Mouse (Mus musculus) forebrain, embryonic 15.5 days (tissue): ENCODE data around the gene Scaf1. TPM values are rescaled to one million over a fixed set of nuclear protein-coding genes. Genes with fewer than 3 reads are reported as not detected.

Experiments
- ATAC-seq: fragments of 200-750 bp; cut with Nextera tagmentation; replicated peaks from 2 replicates; pipeline ENCODE4 v1.8.0; 2017; ENCODE audit warnings: mild to moderate bottlenecking, moderate TSS enrichment, moderate library complexity
- H3K27ac ChIP-seq: fragments of 300-500 bp; sonication (generic); replicated peaks from 2 replicates; pipeline ENCODE4 v1.5.1; 2015; ENCODE audit warnings: mild to moderate bottlenecking, inconsistent platforms
- H3K27me3 ChIP-seq: fragments of 300-500 bp; sonication (generic); 2 replicates; pipeline ENCODE4 v1.6.1; 2015; ENCODE audit warnings: inconsistent platforms
- H3K36me3 ChIP-seq: fragments of 300-500 bp; sonication (generic); 2 replicates; pipeline ENCODE4 v1.6.1; 2015; ENCODE audit warnings: mild to moderate bottlenecking, inconsistent platforms
- H3K4me1 ChIP-seq: fragments of 300-500 bp; sonication (generic); 2 replicates; pipeline ENCODE4 v1.6.1; 2015; ENCODE audit warnings: inconsistent platforms
- H3K4me2 ChIP-seq: fragments of 300-500 bp; sonication (generic); replicated peaks from 2 replicates; pipeline ENCODE4 v1.6.1; 2015; ENCODE audit warnings: mild to moderate bottlenecking, inconsistent platforms
- H3K4me3 ChIP-seq: fragments of 300-500 bp; sonication (generic); 2 replicates; pipeline ENCODE4 v1.5.1; 2015; ENCODE audit warnings: mild to moderate bottlenecking, inconsistent platforms
- H3K9ac ChIP-seq: fragments of 300-500 bp; sonication (generic); replicated peaks from 2 replicates; pipeline ENCODE4 v1.6.1; 2015; ENCODE audit warnings: mild to moderate bottlenecking, inconsistent platforms
- H3K9me3 ChIP-seq: fragments of 300-500 bp; sonication (generic); 2 replicates; pipeline ENCODE4 v1.6.1; 2016; ENCODE audit warnings: inconsistent platforms
- WGBS: fragments of 180-500 bp; shearing (Covaris S2); methylation state at CpG from one replicate; pipeline ENCODE4 v1.1.7; 2015; ENCODE audit warnings: mixed read lengths; 5-methylcytosine and 5-hydroxymethylcytosine counted together
- polyA plus RNA-seq: library from polyadenylated mRNA; unstranded; fragments of >200 nt; fragmentation: Nextera tagmentation; extraction: Ambion mirVana; gene quantifications from 2 replicates; pipeline ENCODE4 v1.2.1, GENCODE M21; 2015

Gene Scaf1
- polyA plus RNA-seq, 1 experiment from 2014 or later, result 42.8 TPM

GRCm38 (mm10) chr7:44986192-44986878, 29.8 kb downstream of the Scaf1 start, which contains the start of gene Prmt1:
Gene Prmt1 (minus strand): TSS chr7:44986568.
- Histone ChIP-seq H3K27me3 (no peaks in the 10 kb centered on the region), H3K4me3 (peak within 1 kb of the TSS; percentile 65), H3K27ac (peak within 1 kb of the TSS; percentile 95), H3K4me1 (peaks cover 35% of the 10 kb centered on the region), H3K9me3 (no peaks in the 10 kb centered on the region), H3K9ac (peak within 1 kb of the TSS; percentile 97), H3K4me2 (peak within 1 kb of the TSS; percentile 69), H3K36me3 (peaks cover 18% of the 10 kb centered on the region)
- peak; percentile 97 for ATAC-seq
- WGBS, result under 1% methylated on average over 42 of the region's 42 CpGs

GRCm38 (mm10) chr7:44985595-44986191, 30.5 kb downstream of the Scaf1 start:
- ATAC-seq, result peak; percentile 1
- Histone ChIP-seq H3K27me3 (no peaks in the 10 kb centered on the region), H3K4me1 (peaks cover 35% of the 10 kb centered on the region), H3K9me3 (no peaks in the 10 kb centered on the region), H3K4me3 (peak overlapping the region; percentile 65), H3K9ac (peak overlapping the region; percentile 97), H3K27ac (peak overlapping the region; percentile 93), H3K4me2 (peak overlapping the region; percentile 60), H3K36me3 (peaks cover 21% of the 10 kb centered on the region)
- 1% methylated on average over 43 of the region's 45 CpGs for WGBS

- no peaks in the 10 kb centered on the region for H3K9me3 ChIP-seq
- 30% methylated on average over 3 of the region's 3 CpGs for WGBS
- peaks cover 29% of the 10 kb centered on the region for H3K36me3 ChIP-seq
- H3K4me1 ChIP-seq, result peaks cover 35% of the 10 kb centered on the region
- no peak overlapping the region for H3K9ac ChIP-seq
- no peaks in the 10 kb centered on the region for H3K27me3 ChIP-seq
- no peak for ATAC-seq
- H3K4me3 ChIP-seq, result peak overlapping the region; percentile 65
- peak overlapping the region; percentile 60 for H3K4me2 ChIP-seq
- 0 out of 2 replicates have a peak overlapping the region, but pooled peaks have one; percentile 1 for H3K27ac ChIP-seq
Measured at GRCm38 (mm10) chr7:44984833-44985164, 31.4 kb downstream of the Scaf1 start.

GRCm38 (mm10) chr7:44983944-44984832, 32.0 kb downstream of the Scaf1 start:
- H3K36me3 ChIP-seq, result peaks cover 34% of the 10 kb centered on the region
- no peak for ATAC-seq
- no peaks in the 10 kb centered on the region for H3K27me3 ChIP-seq
- no peak overlapping the region for H3K9ac ChIP-seq
- 0 out of 2 replicates have a peak overlapping the region, but pooled peaks have one; percentile 17 for H3K27ac ChIP-seq
- peaks cover 34% of the 10 kb centered on the region for H3K4me1 ChIP-seq
- no peaks in the 10 kb centered on the region for H3K9me3 ChIP-seq
- WGBS, result 71% methylated on average over 7 of the region's 7 CpGs
- H3K4me2 ChIP-seq, result peak overlapping the region; percentile 60
- H3K4me3 ChIP-seq, result peak overlapping the region; percentile 65

- Histone ChIP-seq H3K4me2 (no peak overlapping the region; the same call in 1 of the 2 replicates), H3K27me3 (no peaks in the 10 kb centered on the region), H3K36me3 (peaks cover 45% of the 10 kb centered on the region), H3K4me1 (peaks cover 25% of the 10 kb centered on the region), H3K27ac (0 out of 2 replicates have a peak overlapping the region, but pooled peaks have one; percentile 11), H3K9me3 (no peaks in the 10 kb centered on the region), H3K9ac (no peak overlapping the region), H3K4me3 (0 out of 2 replicates have a peak overlapping the region, but pooled peaks have one; percentile 8)
- ATAC-seq, result no peak
- WGBS, result 26% methylated on average over 6 of the region's 6 CpGs
Measured at GRCm38 (mm10) chr7:44983085-44983484, 33.1 kb downstream of the Scaf1 start.

GRCm38 (mm10) chr7:44981539-44981938, 34.6 kb downstream of the Scaf1 start:
- no peak overlapping the region for H3K4me2 ChIP-seq
- 97% methylated on average over 8 of the region's 8 CpGs for WGBS
- H3K9me3 ChIP-seq, result no peaks in the 10 kb centered on the region
- H3K4me3 ChIP-seq, result no peak overlapping the region
- peaks cover 60% of the 10 kb centered on the region for H3K36me3 ChIP-seq
- H3K27ac ChIP-seq, result no peak overlapping the region
- H3K27me3 ChIP-seq, result no peaks in the 10 kb centered on the region
- no peak for ATAC-seq
- H3K4me1 ChIP-seq, result peaks cover 20% of the 10 kb centered on the region
- H3K9ac ChIP-seq, result no peak overlapping the region

GRCm38 (mm10) chr7:44978300-44978699, 37.9 kb downstream of the Scaf1 start:
- WGBS, result 93% methylated on average over 3 of the region's 3 CpGs
- Histone ChIP-seq H3K9me3 (no peaks in the 10 kb centered on the region), H3K36me3 (peaks cover 69% of the 10 kb centered on the region), H3K4me1 (peaks cover 16% of the 10 kb centered on the region), H3K4me2 (no peak overlapping the region), H3K27ac (no peak overlapping the region), H3K27me3 (no peaks in the 10 kb centered on the region), H3K9ac (no peak overlapping the region), H3K4me3 (no peak overlapping the region)
- no peak for ATAC-seq

- Histone ChIP-seq H3K4me2 (peak overlapping the region; percentile 83), H3K27me3 (no peaks in the 10 kb centered on the region), H3K4me1 (peaks cover 46% of the 10 kb centered on the region), H3K9ac (0 out of 2 replicates have a peak overlapping the region, but pooled peaks have one; percentile 12), H3K36me3 (peaks cover 43% of the 10 kb centered on the region), H3K4me3 (peak overlapping the region; percentile 54), H3K9me3 (no peaks in the 10 kb centered on the region), H3K27ac (peak overlapping the region; percentile 96)
- ATAC-seq, result 0 out of 2 replicates have a peak, but pooled peaks have one; percentile 5
- WGBS, result 20% methylated on average over 6 of the region's 6 CpGs
Measured at GRCm38 (mm10) chr7:44975117-44975419, 41.1 kb downstream of the Scaf1 start.

GRCm38 (mm10) chr7:44974383-44975116, 41.6 kb downstream of the Scaf1 start, which contains the start of gene Cpt1c:
Gene Cpt1c (minus strand): TSS chr7:44974851.
- peak; percentile 49 for ATAC-seq
- H3K36me3 ChIP-seq, result peaks cover 39% of the 10 kb centered on the region
- 1% methylated on average over 22 of the region's 22 CpGs for WGBS
- H3K27ac ChIP-seq, result peak within 1 kb of the TSS; percentile 96
- H3K4me2 ChIP-seq, result peak within 1 kb of the TSS; percentile 83
- H3K4me3 ChIP-seq, result peak within 1 kb of the TSS; percentile 54
- H3K27me3 ChIP-seq, result no peaks in the 10 kb centered on the region
- H3K9me3 ChIP-seq, result no peaks in the 10 kb centered on the region
- peaks cover 49% of the 10 kb centered on the region for H3K4me1 ChIP-seq
- peak within 1 kb of the TSS; percentile 62 for H3K9ac ChIP-seq

GRCm38 (mm10) chr7:44973415-44974130, 42.6 kb downstream of the Scaf1 start:
- H3K36me3 ChIP-seq, result peaks cover 29% of the 10 kb centered on the region
- H3K4me3 ChIP-seq, result peak overlapping the region; percentile 54
- peak overlapping the region; percentile 83 for H3K4me2 ChIP-seq
- peaks cover 50% of the 10 kb centered on the region for H3K4me1 ChIP-seq
- H3K27me3 ChIP-seq, result no peaks in the 10 kb centered on the region
- H3K9ac ChIP-seq, result peak overlapping the region; percentile 62
- no peak for ATAC-seq
- no peaks in the 10 kb centered on the region for H3K9me3 ChIP-seq
- 28% methylated on average over 14 of the region's 14 CpGs for WGBS
- peak overlapping the region; percentile 96 for H3K27ac ChIP-seq

GRCm38 (mm10) chr7:44971142-44971541, 45.0 kb downstream of the Scaf1 start:
- H3K4me3 ChIP-seq, result peak overlapping the region; percentile 68
- H3K9ac ChIP-seq, result peak overlapping the region; percentile 56
- WGBS, result 67% methylated on average over 7 of the region's 7 CpGs
- H3K9me3 ChIP-seq, result no peaks in the 10 kb centered on the region
- H3K4me2 ChIP-seq, result peak overlapping the region; percentile 95
- H3K4me1 ChIP-seq, result peaks cover 50% of the 10 kb centered on the region
- H3K36me3 ChIP-seq, result peaks cover 19% of the 10 kb centered on the region
- ATAC-seq, result no peak
- H3K27me3 ChIP-seq, result no peaks in the 10 kb centered on the region
- H3K27ac ChIP-seq, result peak overlapping the region; percentile 90
